17 mouse cellular contexts compared by ENCODE assay signal in genomic region chr4:74796676-74797075, GRCm38 (mm10).
DNase-seq lines count a peak whose midpoint lies in the region; ATAC-seq and TF ChIP-seq lines count a peak whose summit lies in the region.
"Had no signal": no experiment of that assay in that cellular context is flagged by ENCODE, and none has a peak within 500 bp of the region (broad histone marks: within the 10 kb centered on the region; RNA-seq: fewer than 3 reads in every experiment).

No protein-coding gene starts in this region.

- no peak for ATAC-seq in forebrain, postnatal 0 days
- ATAC-seq in lung, embryonic 14.5 days (ENCODE audit: insufficient read depth): no peak; the same call in 1 of the 2 replicates
- ATAC-seq: forebrain, embryonic 13.5 days had no signal

- H3K4me3 ChIP-seq in forebrain, postnatal 0 days (ENCODE audit: low read depth, low read length): no peak overlapping the region
- no peak overlapping the region for H3K4me3 ChIP-seq in forebrain, embryonic 10.5 days
- no peak overlapping the region for H3K4me3 ChIP-seq in lung, embryonic 14.5 days (ENCODE audit: low read depth, low read length)
- H3K4me3 ChIP-seq: forebrain, embryonic 13.5 days; gastrocnemius, adult 2 months; limb, embryonic 13.5 days had no signal

- TF ChIP-seq POLR2A in brain, embryonic 14.5 days (IDR thresholded peaks at IDR 0.05; ENCODE audit: borderline replicate concordance, extremely low read depth, insufficient read depth, insufficient read length, poor library complexity, severe bottlenecking): no peak

- DNase-seq in forebrain, postnatal 0 days: peak; percentile 11
- DNase-seq in forebrain, embryonic 10.5 days (ENCODE audit: extremely low spot score, low spot score): no peak
- DNase-seq in lung, embryonic 14.5 days: peak; percentile 44
- DNase-seq in lung, adult 18-20 months: no peak
- DNase-seq in brain, embryonic 14.5 days (ENCODE audit: low read depth): peak; percentile 45
- DNase-seq in splenic B cell, adult 2 months (ENCODE audit: low read depth, low spot score): peak; percentile 3
- no peak for DNase-seq in kidney, adult 11 months
- DNase-seq: cerebellum, adult 11 months; gastrocnemius, adult 2 months; heart, postnatal 4 days; kidney, adult 9 months; lung, postnatal 14 days; right cerebral cortex, postnatal 4 days had no signal

- H3K27me3 ChIP-seq in forebrain, postnatal 0 days (ENCODE audit: insufficient read depth, low read length): no peaks in the 10 kb centered on the region
- no peaks in the 10 kb centered on the region for H3K27me3 ChIP-seq in forebrain, embryonic 10.5 days (ENCODE audit: poor library complexity, severe bottlenecking)
- H3K27me3 ChIP-seq in lung, embryonic 14.5 days (ENCODE audit: insufficient read depth, low read length): no peaks in the 10 kb centered on the region
- no peaks in the 10 kb centered on the region for H3K27me3 ChIP-seq in splenic B cell, adult 2 months (ENCODE audit: control insufficient read depth, insufficient read depth, low read length, poor library complexity, severe bottlenecking)
- H3K27me3 ChIP-seq: forebrain, embryonic 13.5 days; limb, embryonic 13.5 days had no signal

- no peaks in the 10 kb centered on the region for H3K36me3 ChIP-seq in forebrain, postnatal 0 days (ENCODE audit: insufficient read depth)
- no peaks in the 10 kb centered on the region for H3K36me3 ChIP-seq in forebrain, embryonic 10.5 days (replicated peaks)
- H3K36me3 ChIP-seq in lung, embryonic 14.5 days (ENCODE audit: insufficient read depth): no peaks in the 10 kb centered on the region
- H3K36me3 ChIP-seq in splenic B cell, adult 2 months (ENCODE audit: control insufficient read depth, insufficient read depth, low read length, poor library complexity, severe bottlenecking): no peaks in the 10 kb centered on the region
- H3K36me3 ChIP-seq: G1E; limb, embryonic 13.5 days had no signal

- no peaks in the 10 kb centered on the region for H3K4me1 ChIP-seq in forebrain, postnatal 0 days (ENCODE audit: insufficient read depth)
- H3K4me1 ChIP-seq in forebrain, embryonic 10.5 days: no peaks in the 10 kb centered on the region
- H3K4me1 ChIP-seq in lung, embryonic 14.5 days (ENCODE audit: insufficient read depth): no peaks in the 10 kb centered on the region
- H3K4me1 ChIP-seq: forebrain, embryonic 13.5 days had no signal

- TF ChIP-seq CTCF in forebrain, postnatal 0 days (IDR thresholded peaks at IDR 0.05; ENCODE audit: low read depth): peak; percentile 33
- TF ChIP-seq CTCF in lung, embryonic 14.5 days (IDR thresholded peaks at IDR 0.05; ENCODE audit: low read depth): peak; percentile 15; the same call in 1 of the 2 replicates
- TF ChIP-seq CTCF in brain, embryonic 14.5 days (IDR thresholded peaks at IDR 0.05; ENCODE audit: borderline replicate concordance, extremely low read depth, insufficient read depth, insufficient read length): no peak

- no peak overlapping the region for H3K9ac ChIP-seq in forebrain, postnatal 0 days
- no peak overlapping the region for H3K9ac ChIP-seq in lung, embryonic 14.5 days
- H3K9ac ChIP-seq: forebrain, embryonic 13.5 days; limb, embryonic 13.5 days; liver, embryonic 14.5 days had no signal

- H3K9me3 ChIP-seq in forebrain, postnatal 0 days (ENCODE audit: low read length): no peaks in the 10 kb centered on the region
- H3K9me3 ChIP-seq in forebrain, embryonic 10.5 days: no peaks in the 10 kb centered on the region
- no peaks in the 10 kb centered on the region for H3K9me3 ChIP-seq in lung, embryonic 14.5 days (ENCODE audit: low read depth, low read length)
- H3K9me3 ChIP-seq: forebrain, embryonic 13.5 days; G1E; limb, embryonic 13.5 days had no signal

- no peak overlapping the region for H3K4me2 ChIP-seq in forebrain, postnatal 0 days (ENCODE audit: low read depth)
- H3K4me2 ChIP-seq in lung, embryonic 14.5 days: no peak overlapping the region
- H3K4me2 ChIP-seq: forebrain, embryonic 13.5 days; limb, embryonic 13.5 days had no signal

- H3K27ac ChIP-seq in forebrain, postnatal 0 days (ENCODE audit: low read depth, low read length): no peak overlapping the region
- no peak overlapping the region for H3K27ac ChIP-seq in forebrain, embryonic 10.5 days
- no peak overlapping the region for H3K27ac ChIP-seq in lung, embryonic 14.5 days (ENCODE audit: low read depth)
- H3K27ac ChIP-seq: forebrain, embryonic 13.5 days; gastrocnemius, adult 2 months; limb, embryonic 13.5 days; liver, embryonic 14.5 days had no signal

Comparison
In these comparisons a context has a peak if more than half of its experiments do, and no peak if none do; other contexts are left out.
1. DNase-seq: peak in forebrain, postnatal 0 days (single experiment), lung, embryonic 14.5 days (single experiment), brain, embryonic 14.5 days (single experiment) and splenic B cell, adult 2 months (single experiment); none in forebrain, embryonic 10.5 days (single experiment), lung, adult 18-20 months (0 of 2) and kidney, adult 11 months (single experiment).